Mouse (Mus musculus): ENCODE data around the gene Prdm16.

GRCm38 (mm10) chr4:154543128-154543527 is 93.5 kb downstream of the Prdm16 start:
- no peak for TF ChIP-seq USF1 (IDR thresholded peaks at IDR 0.05; ENCODE audit: low read depth)
- no peak for TF ChIP-seq POLR2A (IDR thresholded peaks at IDR 0.05; ENCODE audit: insufficient read length, low read depth)
- no peak for TF ChIP-seq MAX (IDR thresholded peaks at IDR 0.05; ENCODE audit: low read depth)
- no peak for TF ChIP-seq E2F4 (IDR thresholded peaks at IDR 0.05; ENCODE audit: insufficient read depth)
- TF ChIP-seq TCF12 (IDR thresholded peaks at IDR 0.05; ENCODE audit: insufficient read depth, poor library complexity, severe bottlenecking), result no peak
- no peak for TF ChIP-seq TCF3 (IDR thresholded peaks at IDR 0.05; ENCODE audit: insufficient read length, low read depth)
- TF ChIP-seq MYOD1 (IDR thresholded peaks at IDR 0.05; ENCODE audit: control insufficient read depth in 1 of 3, insufficient read length in 2 of 3, low read depth in 2 of 3), result no peak
- no peak for TF ChIP-seq SRF (IDR thresholded peaks at IDR 0.05; ENCODE audit: control insufficient read depth, insufficient read length, low read depth)
- no peak for TF ChIP-seq MYOG (IDR thresholded peaks at IDR 0.05; ENCODE audit: control insufficient read depth in 1 of 3, insufficient read depth in 1 of 3, insufficient read length in 2 of 3, low read depth in 2 of 3)
- TF ChIP-seq CEBPB (IDR thresholded peaks at IDR 0.05; ENCODE audit: insufficient read depth, poor library complexity, severe bottlenecking), result no peak

Measured in myocyte (in vitro differentiated cells).